Mouse (Mus musculus) lung, embryonic 16.5 days (tissue): ENCODE results near the gene Id1. TPM values are rescaled to one million over a fixed set of nuclear protein-coding genes. Genes with fewer than 3 reads are reported as not detected.
A peak's percentile ranks its signal among the peaks of the same experiment; 100 is the strongest.

Experiments
- ATAC-seq: fragments of 200-750 bp; cut with Nextera tagmentation; 2 replicates; pipeline ENCODE4 v1.8.0; 2017; ENCODE audit warnings: low read depth, mild to moderate bottlenecking, moderate library complexity
- H3K27ac ChIP-seq: fragments of 300-500 bp; sonication (generic); 2 replicates; pipeline ENCODE4 v1.5.1; 2014; ENCODE audit warnings: mild to moderate bottlenecking, control low read depth, low read length
- H3K27me3 ChIP-seq: fragments of 300-500 bp; sonication (generic); 2 replicates; pipeline ENCODE4 v1.6.1; 2014; ENCODE audit warnings: low read depth, low read length, mixed read lengths; ENCODE audit not compliant: control insufficient read depth, insufficient read depth
- H3K36me3 ChIP-seq: fragments of 300-500 bp; sonication (generic); 2 replicates; pipeline ENCODE4 v1.6.1; 2014; ENCODE audit warnings: low read length; ENCODE audit not compliant: control insufficient read depth, insufficient read depth
- H3K4me1 ChIP-seq: fragments of 300-500 bp; sonication (generic); replicated peaks from 2 replicates; pipeline ENCODE4 v1.6.1; 2014; ENCODE audit warnings: low read length, mixed read lengths; ENCODE audit not compliant: control insufficient read depth, insufficient read depth
- H3K4me2 ChIP-seq: fragments of 300-500 bp; sonication (generic); 2 replicates; pipeline ENCODE4 v1.6.1; 2014; ENCODE audit warnings: low read depth, low read length, control low read depth
- H3K4me3 ChIP-seq: fragments of 300-500 bp; sonication (generic); 2 replicates; pipeline ENCODE4 v1.5.1; 2014; ENCODE audit warnings: mild to moderate bottlenecking, low read length, control low read depth
- H3K9ac ChIP-seq: fragments of 300-500 bp; sonication (generic); 2 replicates; pipeline ENCODE4 v1.6.1; 2014; ENCODE audit warnings: low read length, control low read depth
- H3K9me3 ChIP-seq: fragments of 300-500 bp; sonication (generic); 2 replicates; pipeline ENCODE4 v1.6.1; 2016; ENCODE audit warnings: low read length; ENCODE audit not compliant: control insufficient read depth
- WGBS: fragments of 180-500 bp; shearing (Covaris S2); extraction: QIAGEN DNeasy Blood & Tissue Kit; methylation state at CpG from one replicate; pipeline ENCODE4 v1.1.7; 2014; 5-methylcytosine and 5-hydroxymethylcytosine counted together
- polyA plus RNA-seq: library from polyadenylated mRNA; unstranded; fragments of >200 nt; fragmentation: Nextera tagmentation; extraction: Ambion mirVana; gene quantifications from 2 replicates; pipeline ENCODE4 v1.2.1, GENCODE M21; 2015

The Id1 gene
- polyA plus RNA-seq, 1 experiment from 2014 or later = 189 TPM

GRCm38 (mm10) chr2:152716241-152716772, 19.7 kb upstream of the Id1 start:
- H3K27ac ChIP-seq = peak overlapping the region; percentile 0; the same call in 1 of the 2 replicates
- H3K9ac ChIP-seq = no peak overlapping the region
- WGBS = 39% methylated on average over 6 of the region's 6 CpGs
- H3K4me1 ChIP-seq = no peaks in the 10 kb centered on the region; the same call in 1 of the 2 replicates
- H3K4me3 ChIP-seq = no peak overlapping the region
- H3K27me3 ChIP-seq = no peaks in the 10 kb centered on the region
- H3K36me3 ChIP-seq = no peaks in the 10 kb centered on the region
- peak; percentile 72; the same call in 1 of the 2 replicates for ATAC-seq
- H3K9me3 ChIP-seq = no peaks in the 10 kb centered on the region
- no peak overlapping the region for H3K4me2 ChIP-seq

- 63% methylated on average over 11 of the region's 11 CpGs for WGBS
- no peaks in the 10 kb centered on the region for H3K36me3 ChIP-seq
- no peaks in the 10 kb centered on the region for H3K9me3 ChIP-seq
- no peak overlapping the region for H3K27ac ChIP-seq
- no peak overlapping the region; the same call in 1 of the 2 replicates for H3K9ac ChIP-seq
- no peak overlapping the region for H3K4me2 ChIP-seq
- no peak overlapping the region for H3K4me3 ChIP-seq
- ATAC-seq = no peak
- no peaks in the 10 kb centered on the region for H3K27me3 ChIP-seq
- no peaks in the 10 kb centered on the region; the same call in 1 of the 2 replicates for H3K4me1 ChIP-seq
These were observed 18.4 kb upstream of the Id1 start for GRCm38 (mm10) chr2:152717652-152718051.

- 44% methylated on average over 6 of the region's 6 CpGs for WGBS
- Histone ChIP-seq H3K4me2 (no peak overlapping the region), H3K36me3 (no peaks in the 10 kb centered on the region), H3K27me3 (no peaks in the 10 kb centered on the region), H3K4me1 (no peaks in the 10 kb centered on the region; the same call in 1 of the 2 replicates), H3K27ac (no peak overlapping the region), H3K4me3 (no peak overlapping the region), H3K9me3 (no peaks in the 10 kb centered on the region), H3K9ac (peak overlapping the region; percentile 19; the same call in 1 of the 2 replicates)
- ATAC-seq = no peak
These were observed 18.0 kb upstream of the Id1 start for GRCm38 (mm10) chr2:152718076-152718475.

GRCm38 (mm10) chr2:152723651-152724331, 12.3 kb upstream of the Id1 start:
- Histone ChIP-seq H3K4me1 (peaks cover 37% of the 10 kb centered on the region), H3K4me3 (peak overlapping the region; percentile 40), H3K9ac (peak overlapping the region; percentile 71), H3K27ac (peak overlapping the region; percentile 7; the same call in 1 of the 2 replicates), H3K4me2 (peak overlapping the region; percentile 71), H3K9me3 (no peaks in the 10 kb centered on the region), H3K27me3 (no peaks in the 10 kb centered on the region), H3K36me3 (no peaks in the 10 kb centered on the region)
- WGBS = 4% methylated on average over 36 of the region's 37 CpGs
- ATAC-seq = peak; percentile 50

GRCm38 (mm10) chr2:152724332-152724723, 11.7 kb upstream of the Id1 start:
- Histone ChIP-seq H3K9me3 (no peaks in the 10 kb centered on the region), H3K4me2 (peak overlapping the region; percentile 71), H3K27me3 (no peaks in the 10 kb centered on the region), H3K9ac (peak overlapping the region; percentile 71), H3K4me3 (peak overlapping the region; percentile 40), H3K36me3 (no peaks in the 10 kb centered on the region), H3K4me1 (peaks cover 43% of the 10 kb centered on the region), H3K27ac (0 out of 2 replicates have a peak overlapping the region, but pooled peaks have one; percentile 4)
- no peak for ATAC-seq
- 63% methylated on average over 3 of the region's 3 CpGs for WGBS

- 52% methylated on average over 15 of the region's 15 CpGs for WGBS
- H3K4me1 ChIP-seq = peaks cover 52% of the 10 kb centered on the region
- H3K9ac ChIP-seq = no peak overlapping the region
- H3K36me3 ChIP-seq = no peaks in the 10 kb centered on the region
- no peaks in the 10 kb centered on the region for H3K27me3 ChIP-seq
- H3K27ac ChIP-seq = 0 out of 2 replicates have a peak overlapping the region, but pooled peaks have one; percentile 7
- H3K4me3 ChIP-seq = no peak overlapping the region
- ATAC-seq = no peak
- peak overlapping the region; percentile 28; the same call in 1 of the 2 replicates for H3K4me2 ChIP-seq
- H3K9me3 ChIP-seq = no peaks in the 10 kb centered on the region
These were observed 10.8 kb upstream of the Id1 start for GRCm38 (mm10) chr2:152725178-152725750.

GRCm38 (mm10) chr2:152726213-152726612, 9.8 kb upstream of the Id1 start:
- WGBS = 81% methylated on average over 6 of the region's 6 CpGs
- no peak for ATAC-seq
- no peak overlapping the region for H3K9ac ChIP-seq
- H3K4me1 ChIP-seq = peaks cover 54% of the 10 kb centered on the region
- H3K27me3 ChIP-seq = no peaks in the 10 kb centered on the region
- no peak overlapping the region for H3K4me3 ChIP-seq
- no peaks in the 10 kb centered on the region for H3K36me3 ChIP-seq
- no peaks in the 10 kb centered on the region for H3K9me3 ChIP-seq
- no peak overlapping the region for H3K27ac ChIP-seq
- H3K4me2 ChIP-seq = no peak overlapping the region

GRCm38 (mm10) chr2:152726751-152727335, 9.2 kb upstream of the Id1 start:
- peaks cover 54% of the 10 kb centered on the region for H3K4me1 ChIP-seq
- peak overlapping the region; percentile 89 for H3K27ac ChIP-seq
- H3K9me3 ChIP-seq = no peaks in the 10 kb centered on the region
- no peaks in the 10 kb centered on the region for H3K27me3 ChIP-seq
- H3K36me3 ChIP-seq = no peaks in the 10 kb centered on the region
- 0 out of 2 replicates have a peak overlapping the region, but pooled peaks have one; percentile 17 for H3K9ac ChIP-seq
- no peak overlapping the region for H3K4me3 ChIP-seq
- 38% methylated on average over 6 of the region's 6 CpGs for WGBS
- H3K4me2 ChIP-seq = no peak overlapping the region
- no peak for ATAC-seq
